Mouse (Mus musculus) olfactory bulb, adult 2 months (tissue): ENCODE data around the gene Acvr1b. TPM values are rescaled to one million over a fixed set of nuclear protein-coding genes. Genes with fewer than 3 reads are reported as not detected.

ENCODE experiments used
- H3K27ac ChIP-seq: fragments of 200-500 bp; 2 replicates; pipeline ENCODE4 v1.5.1; 2012; ENCODE audit warnings: low read depth, low read length; ENCODE audit not compliant: insufficient read depth
- H3K4me1 ChIP-seq: fragments of 200-500 bp; 2 replicates; pipeline ENCODE4 v1.6.1; 2012; ENCODE audit warnings: low read length; ENCODE audit not compliant: control insufficient read depth, insufficient read depth
- H3K4me3 ChIP-seq: fragments of 200-500 bp; 2 replicates; pipeline ENCODE4 v1.5.1; 2012; ENCODE audit warnings: mild to moderate bottlenecking, low read depth, low read length, moderate library complexity; ENCODE audit not compliant: insufficient read depth
- CTCF ChIP-seq: fragments of 200-500 bp; IDR thresholded peaks from 2 replicates; pipeline ENCODE4 v1.5.1; 2012; ENCODE audit warnings: low read depth, mild to moderate bottlenecking, low read length, moderate library complexity; ENCODE audit not compliant: insufficient read depth
- POLR2A ChIP-seq: fragments of 200-500 bp; IDR thresholded peaks from 2 replicates; pipeline ENCODE4 v1.6.1; 2012; ENCODE audit warnings: mild to moderate bottlenecking, low read depth, low read length, moderate library complexity; ENCODE audit not compliant: insufficient read depth
- WGBS: fragments of 180-500 bp; shearing (Covaris S2); methylation state at CpG from one replicate; pipeline ENCODE4 v1.1.7; 2018; 5-methylcytosine and 5-hydroxymethylcytosine counted together
- polyA plus RNA-seq: library from polyadenylated mRNA; stranded (reverse); fragments of >200 nt; gene quantifications from 2 replicates; pipeline ENCODE4 v1.2.4, GENCODE M21; 2012; ENCODE audit warnings: low replicate concordance; ENCODE audit not compliant: missing spikeins, insufficient read depth, insufficient read length

Acvr1b gene
- polyA plus RNA-seq, 1 experiment: not detected

- H3K4me1 ChIP-seq: peaks cover 3% of the 10 kb centered on the region; the same call in 1 of the 2 replicates
- 93% methylated on average over 5 of the region's 5 CpGs for WGBS
- no peak overlapping the region for H3K4me3 ChIP-seq
- TF ChIP-seq CTCF (no peak), POLR2A (no peak)
- H3K27ac ChIP-seq: no peak overlapping the region
Observed at GRCm38 (mm10) chr15:101169910-101170309, 4.0 kb upstream of the Acvr1b start.

GRCm38 (mm10) chr15:101170413-101170980 lies 3.4 kb upstream of the Acvr1b start:
- H3K27ac ChIP-seq: no peak overlapping the region
- no peak for TF ChIP-seq CTCF
- TF ChIP-seq POLR2A: no peak
- no peak overlapping the region for H3K4me3 ChIP-seq
- peaks cover 5% of the 10 kb centered on the region; the same call in 1 of the 2 replicates for H3K4me1 ChIP-seq
- WGBS: 95% methylated on average over 10 of the region's 10 CpGs

- peaks cover 8% of the 10 kb centered on the region; the same call in 1 of the 2 replicates for H3K4me1 ChIP-seq
- WGBS: 74% methylated on average over 4 of the region's 4 CpGs
- TF ChIP-seq CTCF (no peak), POLR2A (no peak)
- no peak overlapping the region for H3K4me3 ChIP-seq
- H3K27ac ChIP-seq: no peak overlapping the region
Observed at GRCm38 (mm10) chr15:101171272-101171671, 2.6 kb upstream of the Acvr1b start.

GRCm38 (mm10) chr15:101172016-101172415 lies 1.9 kb upstream of the Acvr1b start:
- TF ChIP-seq CTCF: no peak
- TF ChIP-seq POLR2A: no peak
- 88% methylated on average over 2 of the region's 2 CpGs for WGBS
- no peak overlapping the region for H3K27ac ChIP-seq
- no peak overlapping the region for H3K4me3 ChIP-seq
- peaks cover 8% of the 10 kb centered on the region; the same call in 1 of the 2 replicates for H3K4me1 ChIP-seq

GRCm38 (mm10) chr15:101174294-101175130 lies 645 bp downstream of the Acvr1b start:
- Histone ChIP-seq H3K4me1 (peaks cover 14% of the 10 kb centered on the region), H3K4me3 (peak overlapping the region; percentile 96), H3K27ac (peak overlapping the region; percentile 78)
- WGBS: 1% methylated on average over 31 of the region's 46 CpGs
- no peak for TF ChIP-seq CTCF
- no peak for TF ChIP-seq POLR2A

GRCm38 (mm10) chr15:101175131-101175460 lies 1.2 kb downstream of the Acvr1b start:
- H3K4me3 ChIP-seq: peak overlapping the region; percentile 96
- TF ChIP-seq POLR2A (no peak), CTCF (no peak)
- H3K4me1 ChIP-seq: peaks cover 14% of the 10 kb centered on the region
- WGBS: 7% methylated on average over 5 of the region's 5 CpGs
- H3K27ac ChIP-seq: no peak overlapping the region

- Histone ChIP-seq H3K4me1 (peaks cover 19% of the 10 kb centered on the region), H3K27ac (peak overlapping the region; percentile 8; the same call in 1 of the 2 replicates), H3K4me3 (peak overlapping the region; percentile 96)
- TF ChIP-seq CTCF: no peak
- 15% methylated on average over 17 of the region's 17 CpGs for WGBS
Observed at GRCm38 (mm10) chr15:101175613-101176283, 1.9 kb downstream of the Acvr1b start.

- no peak overlapping the region for H3K27ac ChIP-seq
- H3K4me1 ChIP-seq: peaks cover 23% of the 10 kb centered on the region
- H3K4me3 ChIP-seq: no peak overlapping the region
- whole genome bisulfite sequencing: 24% methylated on average over 3 of the region's 3 CpGs
- TF ChIP-seq POLR2A (no peak), CTCF (no peak)
Observed at GRCm38 (mm10) chr15:101176284-101176680, 2.4 kb downstream of the Acvr1b start.
